Mouse (Mus musculus) v-Abl transformed pro-B cells (cell line): Measurements from ENCODE around the gene Erg.

Experiments used
- in situ Hi-C, 2 experiments: fragments of 400-800 bp; cut with MboI; formaldehyde crosslinking; loops; one replicate each; pipeline ENCODE4 v1.15.1; 2025; ENCODE audit not compliant: unreplicated experiment in 2 of 2

The Erg gene

GRCm38 (mm10) chr16:95588849-95589248 is 2.5 kb upstream of the Erg start:
- in situ Hi-C loops, result no loop called here

- in situ Hi-C loops, result no loop called here
These were observed 333 bp upstream of the Erg start for GRCm38 (mm10) chr16:95586726-95587125.

DNA sequence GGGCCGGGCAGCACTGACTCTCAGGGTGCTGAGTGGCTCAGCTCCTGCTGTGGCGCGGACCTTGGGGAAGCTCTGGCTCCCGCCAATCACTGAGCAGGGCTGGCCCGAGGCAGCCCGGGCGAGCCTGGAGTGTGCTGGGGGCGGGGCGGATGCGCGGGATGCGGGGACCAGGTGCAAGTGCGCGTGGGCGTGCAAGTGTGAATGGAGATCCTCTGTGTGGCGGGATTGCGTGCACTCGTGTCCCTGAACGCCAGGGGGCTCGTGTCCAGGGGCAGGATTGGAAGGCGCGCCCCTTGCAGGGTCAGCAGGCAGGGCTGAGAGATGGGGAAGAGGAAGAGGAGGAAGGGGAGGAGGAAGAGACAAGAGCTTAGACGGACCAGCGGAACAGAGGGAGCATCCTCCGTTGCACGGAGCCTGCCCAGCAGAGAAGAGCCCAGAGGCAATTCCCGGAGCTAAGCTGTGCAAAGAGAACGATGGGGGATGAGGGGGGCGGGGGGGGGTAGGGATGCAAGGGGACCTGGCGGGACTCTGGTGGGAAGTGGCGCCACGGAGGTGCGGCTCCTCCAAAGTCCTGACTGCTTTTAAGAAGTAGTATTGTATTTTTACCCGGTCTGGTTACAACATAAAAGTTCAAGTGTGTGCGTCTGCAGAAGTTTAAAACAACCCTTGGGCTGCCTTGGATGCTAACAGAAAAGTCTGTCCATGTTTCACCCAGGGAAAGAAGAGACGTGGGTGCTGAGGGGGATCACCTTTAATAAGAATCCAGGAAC is 667 bp downstream of the Erg start:
- in situ Hi-C loops, result no loop called here

GRCm38 (mm10) chr16:95584751-95585528 is 1.5 kb downstream of the Erg start:
- in situ Hi-C loops, result no loop called here

DNA sequence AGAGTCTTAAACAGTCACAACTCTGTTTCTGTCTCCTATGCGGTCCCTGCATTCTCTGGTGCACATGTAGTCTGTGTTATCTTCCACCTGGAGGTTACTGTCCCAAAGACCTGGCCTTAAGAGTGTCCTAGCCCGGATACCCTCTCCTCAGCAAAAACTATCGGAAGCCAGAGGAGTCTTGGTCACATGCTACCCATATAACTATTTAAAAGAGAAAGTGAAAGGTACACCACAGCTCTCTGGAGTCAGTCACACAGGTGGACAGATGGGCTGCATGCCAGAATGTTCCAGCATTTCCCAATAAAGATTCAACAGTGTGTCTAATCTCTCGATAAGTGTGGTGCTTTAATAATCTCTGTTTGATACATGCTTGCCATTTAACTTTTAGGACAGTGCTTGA is 7.1 kb downstream of the Erg start:
- in situ Hi-C loops, result loop anchor here (5.0 to 10.0 kb wide), 3 partner anchors 114 to 384 kb away; no protein-coding TSS in a partner anchor

DNA sequence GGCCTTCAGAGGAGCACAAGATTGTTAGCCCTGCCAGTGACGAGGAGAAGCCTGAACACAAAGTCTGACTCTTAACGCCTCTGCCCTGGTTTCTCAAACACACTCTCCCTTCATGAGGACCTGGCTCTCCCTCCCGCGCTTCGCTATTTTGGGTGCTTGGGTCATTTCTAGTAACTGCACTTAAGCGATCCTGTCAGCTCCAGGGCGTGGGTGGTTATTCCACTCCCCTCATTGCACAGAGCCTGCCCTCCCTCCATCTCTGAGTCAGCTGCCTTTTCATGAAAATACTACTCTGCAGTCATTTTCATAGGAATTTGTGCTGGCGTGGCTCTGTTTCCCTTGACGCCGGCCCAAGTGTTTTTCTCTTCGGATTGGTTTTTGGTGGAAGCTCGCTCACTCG is 13.2 kb downstream of the Erg start:
- in situ Hi-C loops, result loop anchor here (5.0 to 10.0 kb wide), 5 partner anchors 106 to 378 kb away; no protein-coding TSS in a partner anchor

DNA sequence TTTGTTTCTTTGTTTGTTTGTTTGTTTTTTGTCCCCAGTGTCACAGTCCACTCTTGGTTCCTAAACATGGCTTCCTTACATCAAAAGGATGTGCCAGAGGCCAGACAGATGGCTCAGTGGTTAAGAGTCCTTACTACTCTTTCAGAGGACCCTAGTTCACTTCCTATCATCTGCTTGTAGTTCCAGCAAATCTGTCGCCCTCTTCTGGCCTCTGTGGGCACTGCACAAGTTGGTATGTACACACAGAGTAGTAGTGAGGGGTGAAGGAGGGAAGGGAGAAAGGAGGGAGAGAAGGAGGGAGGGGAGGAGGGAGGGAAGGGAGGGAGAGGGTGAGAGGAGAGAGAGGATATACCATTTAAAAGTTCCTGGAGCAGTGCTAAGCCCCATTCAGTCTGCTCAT is 15.8 kb downstream of the Erg start:
- in situ Hi-C loops, result loop anchor here (5.0 to 10.0 kb wide), 5 partner anchors 103 to 376 kb away; no protein-coding TSS in a partner anchor

DNA sequence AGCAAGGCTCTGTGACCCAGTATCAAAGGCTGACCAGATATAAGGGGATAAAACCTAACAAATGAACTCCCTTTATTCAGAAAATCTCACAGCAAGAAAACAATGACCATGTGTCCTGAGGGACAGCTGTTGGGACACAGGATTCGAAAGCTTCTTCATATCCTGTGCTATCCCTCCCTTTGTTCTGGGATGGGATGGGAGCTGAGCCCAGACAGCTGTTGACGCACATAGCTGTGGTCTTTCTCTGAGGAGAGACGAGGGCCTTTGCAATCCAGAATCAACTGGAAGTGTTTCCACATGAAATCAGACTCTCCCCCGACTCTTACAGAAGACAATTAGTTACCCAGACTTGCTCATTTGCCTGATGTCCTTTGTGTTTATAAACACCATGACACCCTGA is 29.6 kb downstream of the Erg start:
- in situ Hi-C loops, result no loop called here

DNA sequence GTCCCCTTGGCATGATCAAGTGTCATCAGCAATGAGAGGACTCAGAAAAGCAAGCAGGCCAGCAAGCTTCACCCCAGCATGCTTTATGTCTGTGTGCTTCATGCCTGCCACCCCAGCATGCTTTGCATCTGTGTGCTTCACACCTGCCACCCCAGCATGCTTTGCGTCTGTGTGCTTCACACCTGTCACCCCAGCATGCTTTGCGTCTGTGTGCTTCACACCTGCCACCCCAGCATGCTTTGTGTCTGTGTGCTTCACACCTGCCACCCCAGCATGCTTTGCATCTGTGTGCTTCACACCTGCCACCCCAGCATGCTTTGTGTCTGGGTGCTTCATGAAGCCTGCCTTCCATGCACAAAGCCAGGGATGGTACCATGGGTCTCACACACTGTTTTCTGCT is 33.3 kb downstream of the Erg start:
- in situ Hi-C loops, result no loop called here

DNA sequence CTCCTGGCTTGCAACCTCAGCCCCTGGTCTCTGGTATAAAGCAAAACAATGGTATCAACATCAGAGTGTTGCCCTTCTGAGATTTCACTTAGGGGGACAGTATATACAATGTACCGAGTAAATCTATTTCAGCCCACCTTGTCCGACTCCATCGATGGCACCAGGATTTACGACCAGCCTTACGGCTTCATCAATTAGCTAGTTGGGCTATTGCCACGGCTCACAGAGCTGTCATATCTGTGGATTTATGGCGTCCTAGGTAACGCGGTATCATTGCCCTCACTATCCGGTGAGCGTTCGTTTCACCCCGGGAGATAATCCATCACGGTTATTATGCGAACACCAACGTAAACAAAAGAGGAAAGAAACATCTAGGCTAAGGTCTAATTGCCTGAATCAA is 33.9 kb downstream of the Erg start:
- in situ Hi-C loops, result no loop called here

GRCm38 (mm10) chr16:95550496-95550895 is 35.9 kb downstream of the Erg start:
- in situ Hi-C loops, result no loop called here

DNA sequence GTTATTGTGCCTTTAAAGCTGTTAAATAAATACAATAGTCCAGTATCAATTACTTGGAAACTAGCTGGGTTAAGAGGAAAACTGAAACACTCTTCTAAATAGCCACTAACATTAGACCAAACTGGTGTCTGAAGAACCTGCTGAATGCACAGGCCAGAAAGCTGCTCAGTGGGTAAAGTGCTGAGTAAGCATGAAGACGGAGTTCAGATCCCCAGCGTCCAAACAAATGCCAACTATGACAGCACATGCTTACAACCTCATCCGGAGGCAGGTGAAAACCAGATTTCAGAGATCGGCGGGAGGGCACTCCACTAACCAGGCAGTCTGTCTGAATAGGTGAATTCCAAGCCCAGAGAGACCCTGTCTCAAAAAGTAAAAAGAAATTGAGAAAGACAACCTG is 41.6 kb downstream of the Erg start:
- in situ Hi-C loops, result loop anchor here in 1 of 2 experiments (10.0 kb wide), 1 partner anchor 60 kb away; no protein-coding TSS in a partner anchor

GRCm38 (mm10) chr16:95543471-95543870 is 42.9 kb downstream of the Erg start:
- in situ Hi-C loops, result loop anchor here in 1 of 2 experiments (10.0 kb wide), 1 partner anchor 59 kb away; no protein-coding TSS in a partner anchor

DNA sequence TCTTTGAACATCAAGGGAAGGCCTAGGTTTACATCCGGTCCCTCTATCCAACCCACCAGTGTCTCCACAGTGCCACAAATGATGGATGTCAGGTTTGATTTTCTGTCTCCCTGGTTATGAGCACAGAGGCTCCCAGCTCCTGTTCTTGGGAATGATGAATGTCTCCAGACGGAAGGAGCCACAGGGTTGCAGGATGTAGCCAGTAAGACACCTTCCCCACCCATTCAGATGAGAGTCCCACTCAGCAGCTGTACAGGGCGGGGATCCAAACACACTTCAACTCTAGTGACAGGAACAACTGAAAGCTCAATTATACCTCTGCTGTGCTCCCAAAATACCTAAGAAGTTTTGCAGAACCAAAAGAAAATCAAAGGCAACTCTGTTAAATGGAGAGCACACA is 51.2 kb downstream of the Erg start:
- in situ Hi-C loops, result no loop called here

DNA sequence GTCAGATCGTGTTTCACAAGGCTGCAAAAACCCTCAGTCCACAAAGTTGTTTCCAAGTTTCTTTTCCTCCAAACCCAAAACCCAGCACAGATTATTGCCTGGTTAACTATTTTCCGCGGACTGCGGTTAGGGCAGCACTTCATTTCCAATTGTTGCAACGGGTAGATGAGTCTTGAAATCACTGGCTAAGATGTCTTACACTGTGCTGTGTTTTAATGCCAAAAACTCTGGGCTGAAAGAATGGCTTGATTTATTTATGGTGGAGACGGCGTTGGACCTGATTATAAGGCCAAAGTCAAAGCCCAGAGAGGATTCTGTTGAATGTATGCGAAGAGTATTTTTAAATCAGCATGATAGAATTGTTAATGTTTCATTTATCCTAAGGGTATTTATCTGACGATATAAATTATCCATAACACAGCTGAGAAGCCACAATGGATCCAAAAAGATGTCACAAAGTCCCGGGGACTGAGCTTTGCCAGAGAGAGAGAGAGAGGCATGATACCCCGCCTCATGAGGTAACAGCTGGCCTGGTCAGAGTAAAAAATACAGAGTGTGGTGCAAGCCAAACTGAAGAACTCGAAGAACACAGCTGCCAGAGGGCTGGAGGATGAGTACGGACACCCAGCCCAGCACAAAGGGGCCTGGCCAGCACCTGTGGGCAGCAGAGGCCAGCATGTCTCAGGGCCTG is 53.9 kb downstream of the Erg start:
- in situ Hi-C loops, result no loop called here

DNA sequence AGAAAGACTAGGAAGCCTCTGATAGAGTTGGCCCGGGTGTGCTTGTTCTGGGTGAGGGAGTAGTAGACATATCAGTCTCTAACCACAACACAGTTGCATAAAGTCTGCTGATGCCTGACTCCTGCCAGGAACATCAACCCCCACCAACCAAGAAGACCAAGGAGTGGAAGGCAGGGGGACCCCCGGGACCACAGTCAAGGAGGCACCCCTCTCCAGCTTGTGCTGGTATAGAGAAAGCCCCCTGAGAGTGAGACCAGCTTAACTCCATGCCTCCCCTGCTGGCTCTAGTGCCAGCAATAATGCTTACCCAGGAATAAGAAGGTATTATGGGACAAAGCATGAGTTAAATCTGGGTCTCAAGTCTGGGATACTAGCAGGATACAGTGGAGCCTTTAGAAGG is 58.8 kb downstream of the Erg start:
- in situ Hi-C loops, result no loop called here

GRCm38 (mm10) chr16:95519520-95519919 is 66.9 kb downstream of the Erg start:
- in situ Hi-C loops, result no loop called here

DNA sequence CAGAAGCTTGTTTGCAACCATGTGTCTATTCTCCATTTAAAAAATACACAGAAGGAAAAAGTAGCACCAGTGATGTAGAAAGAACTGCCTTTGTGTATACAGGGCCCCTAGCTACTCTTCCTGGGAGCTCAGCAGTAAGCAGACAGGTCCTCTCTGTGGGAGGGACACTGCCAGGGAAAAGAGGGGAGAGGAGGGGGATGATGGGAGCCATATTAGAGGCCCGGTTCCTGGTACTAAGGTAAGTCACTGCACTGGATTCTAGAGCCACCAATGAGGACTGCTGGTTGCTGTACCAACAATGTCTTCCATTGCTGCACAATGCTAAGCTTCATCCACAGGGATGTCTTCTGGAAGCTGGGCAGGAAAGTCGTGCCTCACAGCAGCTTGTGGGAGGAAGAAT is 80.3 kb downstream of the Erg start:
- in situ Hi-C loops, result no loop called here

- in situ Hi-C loops, result no loop called here
These were observed 89.7 kb downstream of the Erg start for GRCm38 (mm10) chr16:95496582-95497300.

- in situ Hi-C loops, result no loop called here
These were observed 92.3 kb downstream of the Erg start for GRCm38 (mm10) chr16:95494108-95494507.
